9 mouse cellular contexts compared by ENCODE assay signal in the genomic region with DNA sequence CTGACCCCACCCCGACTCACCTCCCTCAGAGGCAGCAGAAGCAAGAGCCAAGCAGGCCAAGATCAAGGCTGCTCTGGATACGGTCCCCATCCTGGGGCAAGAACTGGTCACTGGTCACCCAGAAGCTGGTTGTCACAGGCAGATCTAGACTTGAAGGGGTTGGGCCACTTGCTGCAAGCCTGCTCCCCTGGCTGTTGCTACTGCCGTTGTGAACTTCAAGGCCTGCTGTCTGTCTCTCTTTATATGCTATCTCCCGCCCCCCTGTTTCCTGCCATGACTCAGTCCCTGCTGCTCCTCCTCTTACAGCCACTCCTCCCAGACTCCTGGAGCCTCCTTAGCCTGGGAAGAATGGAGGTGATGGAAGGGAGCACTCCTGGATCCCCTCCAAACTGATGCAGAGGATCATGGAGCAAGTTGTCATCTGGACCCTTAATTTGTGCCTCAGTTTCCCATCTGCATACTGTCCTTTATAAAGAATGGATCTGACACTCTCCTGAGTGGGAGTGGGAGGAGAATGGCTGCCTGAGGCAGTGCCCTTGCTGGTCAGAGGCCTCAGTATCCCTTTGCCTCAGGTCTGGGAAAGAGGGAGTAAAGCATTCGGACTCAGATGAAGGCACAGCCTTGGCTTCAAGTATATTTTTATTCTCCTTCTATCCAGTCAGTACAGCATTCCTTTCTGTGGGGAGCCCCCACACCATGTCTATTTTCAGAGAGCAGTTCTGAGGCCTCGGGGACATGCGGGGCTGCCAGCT. TPM values are rescaled to one million over a fixed set of nuclear protein-coding genes. Genes with fewer than 3 reads are reported as not detected.
DNase-seq lines count a peak whose midpoint lies in the region; ATAC-seq lines count a peak whose summit lies in the region.
"Had no signal": no experiment of that assay in that cellular context is flagged by ENCODE, and none has a peak within 500 bp of the region (broad histone marks: within the 10 kb centered on the region; RNA-seq: fewer than 3 reads in every experiment).

Gene Ecm1, minus strand, starts transcription at position 217 of the 752 bp plus-strand sequence.

- no peaks in the 10 kb centered on the region for H3K27me3 ChIP-seq in limb, embryonic 10.5 days (ENCODE audit: low read depth, poor library complexity, severe bottlenecking)
- H3K27me3 ChIP-seq in midbrain, embryonic 12.5 days: no peaks in the 10 kb centered on the region
- H3K27me3 ChIP-seq: CH12.LX had no signal

- no peak within 1 kb of the TSS for H3K4me3 ChIP-seq in limb, embryonic 10.5 days
- no peak within 1 kb of the TSS for H3K4me3 ChIP-seq in midbrain, embryonic 12.5 days

- no peaks in the 10 kb centered on the region for H3K9me3 ChIP-seq in limb, embryonic 10.5 days (replicated peaks)
- H3K9me3 ChIP-seq in midbrain, embryonic 12.5 days: no peaks in the 10 kb centered on the region

- WGBS in limb, embryonic 10.5 days: 79% methylated on average over 7 of the region's 7 CpGs
- 89% methylated on average over 7 of the region's 7 CpGs for WGBS in midbrain, embryonic 12.5 days

- no peak within 1 kb of the TSS for H3K4me2 ChIP-seq in midbrain, embryonic 12.5 days (replicated peaks)

- H3K36me3 ChIP-seq in limb, embryonic 10.5 days: peaks cover 97% of the 10 kb centered on the region
- H3K36me3 ChIP-seq in midbrain, embryonic 12.5 days: peaks cover 82% of the 10 kb centered on the region

- peak; percentile 29 for DNase-seq in embryo, embryonic 10.5 days (ENCODE audit: low spot score)
- DNase-seq in embryo, embryonic 11 days: no peak
- peak; percentile 88 for DNase-seq in adrenal gland, adult 8-10 months
- no peak for DNase-seq in gastrocnemius, postnatal 4 days (ENCODE audit: low spot score in 2 of 2)
- no peak for DNase-seq in limb, embryonic 10.5 days (ENCODE audit: low spot score)
- peak; percentile 46 for DNase-seq in urinary bladder, postnatal 25 days (ENCODE audit: low spot score)

- ATAC-seq in inflammation-experienced regulatory T-cells, adult 6 months: peak; percentile 89
- no peak for ATAC-seq in midbrain, embryonic 12.5 days (ENCODE audit: low FRiP score, low read depth)

- H3K9ac ChIP-seq in midbrain, embryonic 12.5 days (replicated peaks): no peak within 1 kb of the TSS

- H3K27ac ChIP-seq in limb, embryonic 10.5 days: peak within 1 kb of the TSS; percentile 50
- H3K27ac ChIP-seq in midbrain, embryonic 12.5 days (replicated peaks): no peak within 1 kb of the TSS

- peaks cover 13% of the 10 kb centered on the region for H3K4me1 ChIP-seq in limb, embryonic 10.5 days
- no peaks in the 10 kb centered on the region for H3K4me1 ChIP-seq in midbrain, embryonic 12.5 days

RNA-seq across cellular contexts. Expression of gene Ecm1, which starts in this region (rescaled TPM):
- total RNA-seq in adrenal gland, adult 8-10 months (2022): 100 to 1,000 TPM; 619 to 722 (median 665) TPM
- total RNA-seq in gastrocnemius, postnatal 4 days (2021): 10 to 100 TPM; 32.4 to 35.5 TPM
- 100 to 1,000 TPM in 1 of 3 experiments, 10 to 100 TPM in 2; 30.0 to 103 (median 70.1) TPM for polyA plus RNA-seq in inflammation-experienced regulatory T-cells, adult 6 months (2017; shearing (Covaris generic))
- 7.5 and 11.1 TPM in 2 replicates for polyA plus RNA-seq in limb, embryonic 10.5 days (2016; fragmentation: Nextera tagmentation; extraction: Ambion mirVana)
- 12.8 and 14.2 TPM in 2 replicates for polyA plus RNA-seq in midbrain, embryonic 12.5 days (2016; fragmentation: Nextera tagmentation; extraction: Ambion mirVana)

Comparison
In these comparisons a context has a peak if more than half of its experiments do, and no peak if none do; other contexts are left out.
1. RNA of gene Ecm1 (total RNA-seq): 619 to 722 TPM in adrenal gland, adult 8-10 months; 32.4 to 35.5 TPM in gastrocnemius, postnatal 4 days; every median in the first group is over 10 times any median in the second.
2. DNase-seq: peak in embryo, embryonic 10.5 days (single experiment), adrenal gland, adult 8-10 months (single experiment) and urinary bladder, postnatal 25 days (single experiment); none in embryo, embryonic 11 days (single experiment), gastrocnemius, postnatal 4 days (0 of 2) and limb, embryonic 10.5 days (single experiment).